Mouse (Mus musculus): ENCODE measurements at regions not wholly inside any gene's neighbourhood (a gene's known extent, or its start where the extent isn't known, plus 50 kb on each side); places are given as distances from the start of the nearest gene placed in this dataset.

- WGBS, result 56% methylated on average over 5 of the region's 5 CpGs
- Histone ChIP-seq H3K27me3 (ENCODE audit: control insufficient read depth, insufficient read depth, low read length) (no peaks in the 10 kb centered on the region), H3K9me3 (ENCODE audit: control insufficient read depth, low read length) (no peaks in the 10 kb centered on the region), H3K4me1 (ENCODE audit: control insufficient read depth, insufficient read depth, low read length) (no peaks in the 10 kb centered on the region), H3K4me3 (ENCODE audit: low read length) (no peak overlapping the region), H3K9ac (ENCODE audit: low read depth, low read length) (no peak overlapping the region), H3K4me2 (replicated peaks; ENCODE audit: low read depth, low read length) (no peak overlapping the region), H3K36me3 (ENCODE audit: control insufficient read depth, insufficient read depth, low read length) (no peaks in the 10 kb centered on the region), H3K27ac (ENCODE audit: low read depth, low read length) (no peak overlapping the region)
- no peak for ATAC-seq (ENCODE audit: low FRiP score, low TSS enrichment)
Measured at GRCm38 (mm10) chr1:81675576-81676342, 557.2 kb upstream of the Gm9747 start.

- no peak overlapping the region for H3K4me2 ChIP-seq (replicated peaks; ENCODE audit: low read depth, low read length)
- H3K9ac ChIP-seq (ENCODE audit: low read depth, low read length), result no peak overlapping the region
- H3K4me1 ChIP-seq (ENCODE audit: control insufficient read depth, insufficient read depth, low read length), result no peaks in the 10 kb centered on the region
- no peaks in the 10 kb centered on the region for H3K9me3 ChIP-seq (ENCODE audit: control insufficient read depth, low read length)
- H3K36me3 ChIP-seq (ENCODE audit: control insufficient read depth, insufficient read depth, low read length), result no peaks in the 10 kb centered on the region
- no peak overlapping the region for H3K27ac ChIP-seq (ENCODE audit: low read depth, low read length)
- H3K4me3 ChIP-seq (ENCODE audit: low read length), result no peak overlapping the region
- no peak for ATAC-seq (ENCODE audit: low FRiP score, low TSS enrichment)
- 70% methylated on average over 1 of the region's 1 CpGs for WGBS
- no peaks in the 10 kb centered on the region for H3K27me3 ChIP-seq (ENCODE audit: control insufficient read depth, insufficient read depth, low read length)
Measured at GRCm38 (mm10) chr1:81677768-81678400, 555.0 kb upstream of the Gm9747 start.

- no peak overlapping the region for H3K9ac ChIP-seq (ENCODE audit: low read depth, low read length)
- H3K4me1 ChIP-seq (ENCODE audit: control insufficient read depth, insufficient read depth, low read length), result no peaks in the 10 kb centered on the region
- H3K27me3 ChIP-seq (ENCODE audit: control insufficient read depth, insufficient read depth, low read length), result no peaks in the 10 kb centered on the region
- H3K36me3 ChIP-seq (ENCODE audit: control insufficient read depth, insufficient read depth, low read length), result no peaks in the 10 kb centered on the region
- ATAC-seq (ENCODE audit: low FRiP score, low TSS enrichment), result no peak
- H3K4me2 ChIP-seq (replicated peaks; ENCODE audit: low read depth, low read length), result no peak overlapping the region
- no peaks in the 10 kb centered on the region for H3K9me3 ChIP-seq (ENCODE audit: control insufficient read depth, low read length)
- no peak overlapping the region for H3K27ac ChIP-seq (ENCODE audit: low read depth, low read length)
- H3K4me3 ChIP-seq (ENCODE audit: low read length), result no peak overlapping the region
Measured at GRCm38 (mm10) chr1:81696129-81696528, 536.8 kb upstream of the Gm9747 start.

GRCm38 (mm10) chr1:81709169-81709568, 523.7 kb upstream of the Gm9747 start:
- H3K27ac ChIP-seq (ENCODE audit: low read depth, low read length), result no peak overlapping the region
- H3K4me3 ChIP-seq (ENCODE audit: low read length), result no peak overlapping the region
- 91% methylated on average over 4 of the region's 4 CpGs for WGBS
- no peak overlapping the region for H3K9ac ChIP-seq (ENCODE audit: low read depth, low read length)
- H3K27me3 ChIP-seq (ENCODE audit: control insufficient read depth, insufficient read depth, low read length), result no peaks in the 10 kb centered on the region
- H3K36me3 ChIP-seq (ENCODE audit: control insufficient read depth, insufficient read depth, low read length), result no peaks in the 10 kb centered on the region
- H3K4me1 ChIP-seq (ENCODE audit: control insufficient read depth, insufficient read depth, low read length), result no peaks in the 10 kb centered on the region
- H3K4me2 ChIP-seq (replicated peaks; ENCODE audit: low read depth, low read length), result no peak overlapping the region
- ATAC-seq (ENCODE audit: low FRiP score, low TSS enrichment), result no peak
- no peaks in the 10 kb centered on the region for H3K9me3 ChIP-seq (ENCODE audit: control insufficient read depth, low read length)

- no peaks in the 10 kb centered on the region for H3K36me3 ChIP-seq (ENCODE audit: control insufficient read depth, insufficient read depth, low read length)
- H3K9ac ChIP-seq (ENCODE audit: low read depth, low read length), result no peak overlapping the region
- no peak overlapping the region for H3K4me2 ChIP-seq (replicated peaks; ENCODE audit: low read depth, low read length)
- H3K27ac ChIP-seq (ENCODE audit: low read depth, low read length), result no peak overlapping the region
- no peak overlapping the region for H3K4me3 ChIP-seq (ENCODE audit: low read length)
- no peaks in the 10 kb centered on the region for H3K4me1 ChIP-seq (ENCODE audit: control insufficient read depth, insufficient read depth, low read length)
- H3K9me3 ChIP-seq (ENCODE audit: control insufficient read depth, low read length), result no peaks in the 10 kb centered on the region
- WGBS, result 85% methylated on average over 6 of the region's 6 CpGs
- H3K27me3 ChIP-seq (ENCODE audit: control insufficient read depth, insufficient read depth, low read length), result no peaks in the 10 kb centered on the region
- ATAC-seq (ENCODE audit: low FRiP score, low TSS enrichment), result no peak
Measured at GRCm38 (mm10) chr1:81717091-81717490, 515.8 kb upstream of the Gm9747 start.

- H3K36me3 ChIP-seq (ENCODE audit: control insufficient read depth, insufficient read depth, low read length), result no peaks in the 10 kb centered on the region
- no peak overlapping the region for H3K27ac ChIP-seq (ENCODE audit: low read depth, low read length)
- no peak overlapping the region for H3K9ac ChIP-seq (ENCODE audit: low read depth, low read length)
- no peak overlapping the region for H3K4me2 ChIP-seq (replicated peaks; ENCODE audit: low read depth, low read length)
- H3K27me3 ChIP-seq (ENCODE audit: control insufficient read depth, insufficient read depth, low read length), result no peaks in the 10 kb centered on the region
- no peak overlapping the region for H3K4me3 ChIP-seq (ENCODE audit: low read length)
- H3K4me1 ChIP-seq (ENCODE audit: control insufficient read depth, insufficient read depth, low read length), result no peaks in the 10 kb centered on the region
- no peaks in the 10 kb centered on the region for H3K9me3 ChIP-seq (ENCODE audit: control insufficient read depth, low read length)
- ATAC-seq (ENCODE audit: low FRiP score, low TSS enrichment), result no peak
Measured at GRCm38 (mm10) chr1:81718233-81718632, 514.7 kb upstream of the Gm9747 start.

GRCm38 (mm10) chr1:81724859-81725258, 508.1 kb upstream of the Gm9747 start:
- H3K27me3 ChIP-seq (ENCODE audit: control insufficient read depth, insufficient read depth, low read length), result no peaks in the 10 kb centered on the region
- no peak overlapping the region for H3K4me2 ChIP-seq (replicated peaks; ENCODE audit: low read depth, low read length)
- H3K9ac ChIP-seq (ENCODE audit: low read depth, low read length), result no peak overlapping the region
- no peaks in the 10 kb centered on the region for H3K36me3 ChIP-seq (ENCODE audit: control insufficient read depth, insufficient read depth, low read length)
- 91% methylated on average over 2 of the region's 2 CpGs for WGBS
- H3K9me3 ChIP-seq (ENCODE audit: control insufficient read depth, low read length), result no peaks in the 10 kb centered on the region
- no peak for ATAC-seq (ENCODE audit: low FRiP score, low TSS enrichment)
- no peaks in the 10 kb centered on the region for H3K4me1 ChIP-seq (ENCODE audit: control insufficient read depth, insufficient read depth, low read length)
- H3K27ac ChIP-seq (ENCODE audit: low read depth, low read length), result no peak overlapping the region
- no peak overlapping the region for H3K4me3 ChIP-seq (ENCODE audit: low read length)

- Histone ChIP-seq H3K27me3 (ENCODE audit: control insufficient read depth, insufficient read depth, low read length) (no peaks in the 10 kb centered on the region), H3K36me3 (ENCODE audit: control insufficient read depth, insufficient read depth, low read length) (no peaks in the 10 kb centered on the region), H3K4me3 (ENCODE audit: low read length) (no peak overlapping the region), H3K4me2 (replicated peaks; ENCODE audit: low read depth, low read length) (no peak overlapping the region), H3K27ac (ENCODE audit: low read depth, low read length) (no peak overlapping the region), H3K9me3 (ENCODE audit: control insufficient read depth, low read length) (no peaks in the 10 kb centered on the region), H3K9ac (ENCODE audit: low read depth, low read length) (no peak overlapping the region), H3K4me1 (ENCODE audit: control insufficient read depth, insufficient read depth, low read length) (no peaks in the 10 kb centered on the region)
- 85% methylated on average over 2 of the region's 2 CpGs for WGBS
- ATAC-seq (ENCODE audit: low FRiP score, low TSS enrichment), result no peak
Measured at GRCm38 (mm10) chr1:81726268-81727132, 506.4 kb upstream of the Gm9747 start.

Measured in kidney, embryonic 14.5 days (tissue).